26 mouse cellular contexts compared by ENCODE assay signal in genomic region chr15:88385943-88386342, GRCm38 (mm10).
"Had no signal": no experiment of that assay in that cellular context is flagged by ENCODE, and none has a peak within 500 bp of the region (broad histone marks: within the 10 kb centered on the region; RNA-seq: fewer than 3 reads in every experiment).

No protein-coding gene starts in this region.

- ATAC-seq: hindbrain, embryonic 16.5 days; inflammation-experienced regulatory T-cells, adult 6 months; intestine, embryonic 15.5 days; intestine, postnatal 0 days; liver, embryonic 12.5 days had no signal

- DNase-seq: gastrocnemius, adult 2 months; gastrocnemius, postnatal 10 days; gastrocnemius, postnatal 25 days; heart, adult 18-20 months; heart, postnatal 10 days; heart, postnatal 4 days; kidney, adult 18-20 months; kidney, adult 8-10 months; kidney, postnatal 10 days; kidney, postnatal 25 days; layer of hippocampus, adult 9-11 months; layer of hippocampus, postnatal 36 days; left cerebral cortex, postnatal 4 days had no signal

- H3K4me1 ChIP-seq: heart, embryonic 10.5 days; heart, embryonic 12.5 days; intestine, embryonic 15.5 days; limb, embryonic 13.5 days; limb, embryonic 15.5 days; liver, embryonic 12.5 days had no signal

- H3K4me3 ChIP-seq: gastrocnemius, adult 2 months; heart, embryonic 10.5 days; heart, embryonic 12.5 days; hindbrain, embryonic 10.5 days; hindbrain, embryonic 12.5 days; intestine, embryonic 15.5 days; limb, embryonic 13.5 days; limb, embryonic 15.5 days; liver, embryonic 12.5 days had no signal

- H3K36me3 ChIP-seq: heart, embryonic 10.5 days; heart, embryonic 12.5 days; hindbrain, embryonic 10.5 days; hindbrain, embryonic 12.5 days; intestine, embryonic 15.5 days; limb, embryonic 13.5 days; limb, embryonic 15.5 days; liver, embryonic 12.5 days had no signal

- H3K27ac ChIP-seq: gastrocnemius, adult 2 months; heart, embryonic 10.5 days; hindbrain, embryonic 10.5 days; hindbrain, embryonic 12.5 days; hindbrain, embryonic 14.5 days; intestine, embryonic 15.5 days; limb, embryonic 13.5 days; limb, embryonic 15.5 days; liver, embryonic 12.5 days; liver, embryonic 14.5 days had no signal

- H3K4me2 ChIP-seq: heart, embryonic 12.5 days; hindbrain, embryonic 12.5 days; hindbrain, embryonic 14.5 days; intestine, embryonic 15.5 days; limb, embryonic 13.5 days; limb, embryonic 15.5 days; liver, embryonic 12.5 days had no signal

- H3K9ac ChIP-seq: heart, embryonic 12.5 days; hindbrain, embryonic 12.5 days; hindbrain, embryonic 14.5 days; intestine, embryonic 15.5 days; limb, embryonic 13.5 days; limb, embryonic 15.5 days; liver, embryonic 12.5 days; liver, embryonic 14.5 days had no signal

- H3K27me3 ChIP-seq: hindbrain, embryonic 12.5 days; intestine, embryonic 15.5 days; limb, embryonic 15.5 days had no signal

- H3K9me3 ChIP-seq: heart, embryonic 10.5 days; hindbrain, embryonic 12.5 days; intestine, embryonic 15.5 days; limb, embryonic 15.5 days had no signal
